Mouse (Mus musculus) hindbrain, embryonic 14.5 days (tissue): ENCODE data around the gene Ly9. TPM values are rescaled to one million over a fixed set of nuclear protein-coding genes. Genes with fewer than 3 reads are reported as not detected.

Source experiments
- ATAC-seq: fragments of 200-750 bp; cut with Nextera tagmentation; 2 replicates; pipeline ENCODE4 v1.8.0; 2017; ENCODE audit warnings: moderate number of reproducible peaks, mild to moderate bottlenecking, moderate TSS enrichment, moderate library complexity; ENCODE audit not compliant: low FRiP score
- DNase-seq: peaks from one replicate; pipeline ENCODE4 v3.0.0-alpha.2; 2015; ENCODE audit warnings: low spot score
- H3K27ac ChIP-seq: fragments of 300-500 bp; sonication (generic); 2 replicates; pipeline ENCODE4 v1.5.1; 2014; ENCODE audit warnings: mild to moderate bottlenecking, moderate library complexity
- H3K27me3 ChIP-seq: fragments of 300-500 bp; sonication (generic); 2 replicates; pipeline ENCODE4 v1.6.1; 2014; ENCODE audit warnings: mild to moderate bottlenecking, low read length, mixed read lengths; ENCODE audit not compliant: control insufficient read depth, insufficient read depth
- H3K36me3 ChIP-seq: fragments of 300-500 bp; sonication (generic); replicated peaks from 2 replicates; pipeline ENCODE4 v1.6.1; 2014; ENCODE audit not compliant: control insufficient read depth, insufficient read depth
- H3K4me1 ChIP-seq: fragments of 300-500 bp; sonication (generic); replicated peaks from 2 replicates; pipeline ENCODE4 v1.6.1; 2014; ENCODE audit warnings: antibody characterized with exemption, low read length, mixed read lengths; ENCODE audit not compliant: control insufficient read depth, insufficient read depth
- H3K4me2 ChIP-seq: fragments of 300-500 bp; sonication (generic); replicated peaks from 2 replicates; pipeline ENCODE4 v1.6.1; 2014; ENCODE audit warnings: mild to moderate bottlenecking, moderate library complexity
- H3K4me3 ChIP-seq: fragments of 300-500 bp; sonication (generic); replicated peaks from 2 replicates; pipeline ENCODE4 v1.5.1; 2014; ENCODE audit warnings: mild to moderate bottlenecking, low read length
- H3K9ac ChIP-seq: fragments of 300-500 bp; sonication (generic); 2 replicates; pipeline ENCODE4 v1.6.1; 2014
- H3K9me3 ChIP-seq: fragments of 300-500 bp; sonication (generic); 2 replicates; pipeline ENCODE4 v1.6.1; 2016; ENCODE audit warnings: low read length; ENCODE audit not compliant: control insufficient read depth
- WGBS: fragments of 180-500 bp; shearing (Covaris S2); extraction: QIAGEN DNeasy Blood & Tissue Kit; methylation state at CpG from one replicate; pipeline ENCODE4 v1.1.7; 2014; 5-methylcytosine and 5-hydroxymethylcytosine counted together
- polyA plus RNA-seq: library from polyadenylated mRNA; unstranded; fragments of >200 nt; fragmentation: Nextera tagmentation; extraction: Ambion mirVana; gene quantifications from 2 replicates; pipeline ENCODE4 v1.2.1, GENCODE M21; 2014

Ly9 gene
- polyA plus RNA-seq: 0.14 TPM in 1 of 2 replicates, not detected in the other

DNA sequence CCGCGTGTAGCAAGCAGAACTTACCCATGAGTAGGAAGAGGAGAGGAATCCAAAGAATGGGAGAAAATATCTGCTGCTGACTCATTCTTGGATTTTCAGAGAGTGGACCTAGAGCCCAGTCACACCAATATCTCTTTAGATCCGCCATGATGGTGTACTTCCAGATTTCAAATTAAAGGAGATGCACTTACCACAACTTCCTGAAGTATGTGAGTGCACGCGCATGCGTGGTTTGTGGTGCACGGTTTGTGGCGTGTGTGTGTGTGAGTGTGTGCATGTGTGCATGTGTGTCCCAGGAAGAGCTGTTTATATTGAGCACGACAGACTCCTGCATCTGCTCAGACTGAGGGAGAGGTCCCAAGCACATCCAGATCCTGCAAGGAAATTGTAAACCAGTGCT lies at the start of gene Ly9:
Gene Ly9, minus strand, starts transcription at position 235 of the 400 bp plus-strand sequence.
- Histone ChIP-seq H3K27ac (no peak within 1 kb of the TSS), H3K27me3 (no peaks in the 10 kb centered on the region), H3K36me3 (no peaks in the 10 kb centered on the region), H3K4me1 (no peaks in the 10 kb centered on the region), H3K9ac (no peak within 1 kb of the TSS), H3K4me3 (no peak within 1 kb of the TSS), H3K4me2 (no peak within 1 kb of the TSS), H3K9me3 (no peaks in the 10 kb centered on the region)
- ATAC-seq (no peak), DNase-seq (no peak)
- WGBS: 88% methylated on average over 9 of the region's 9 CpGs

DNA sequence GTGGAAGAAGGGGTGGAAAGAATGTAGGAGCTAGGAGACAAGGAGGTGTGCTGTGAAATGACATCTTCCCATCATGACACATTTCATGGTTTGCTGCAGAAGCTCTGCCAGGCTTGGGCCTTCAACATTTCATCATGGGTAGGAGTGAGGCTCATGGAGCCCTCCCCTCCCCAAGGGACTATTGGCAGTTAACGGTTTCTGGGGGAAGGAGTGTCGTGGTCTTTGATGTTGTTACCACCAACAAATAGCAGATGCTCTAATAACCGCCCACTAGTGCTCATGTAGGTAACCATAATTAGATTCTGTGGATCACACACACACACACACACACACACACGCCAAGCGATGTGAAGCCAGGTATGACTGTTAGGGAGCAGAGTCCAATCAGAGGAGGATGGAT lies 45.5 kb upstream of the Ly9 start, which contains the start of gene Slamf7:
Gene Slamf7, minus strand, starts transcription at position 302 of the 400 bp plus-strand sequence.
- H3K27ac ChIP-seq: no peak within 1 kb of the TSS
- WGBS: 91% methylated on average over 5 of the region's 5 CpGs
- H3K36me3 ChIP-seq: no peaks in the 10 kb centered on the region
- H3K4me3 ChIP-seq: no peak within 1 kb of the TSS
- no peak within 1 kb of the TSS for H3K9ac ChIP-seq
- ATAC-seq (no peak), DNase-seq (no peak)
- no peaks in the 10 kb centered on the region for H3K27me3 ChIP-seq
- no peaks in the 10 kb centered on the region for H3K9me3 ChIP-seq
- H3K4me1 ChIP-seq: no peaks in the 10 kb centered on the region
- no peak within 1 kb of the TSS for H3K4me2 ChIP-seq

GRCm38 (mm10) chr1:171648840-171649239 lies 41.6 kb upstream of the Ly9 start:
- ATAC-seq (no peak), DNase-seq (no peak)
- Histone ChIP-seq H3K27ac (no peak overlapping the region), H3K4me1 (no peaks in the 10 kb centered on the region), H3K9me3 (no peaks in the 10 kb centered on the region), H3K27me3 (no peaks in the 10 kb centered on the region), H3K9ac (no peak overlapping the region), H3K4me3 (no peak overlapping the region), H3K4me2 (no peak overlapping the region), H3K36me3 (no peaks in the 10 kb centered on the region)
- 79% methylated on average over 8 of the region's 8 CpGs for WGBS

DNA sequence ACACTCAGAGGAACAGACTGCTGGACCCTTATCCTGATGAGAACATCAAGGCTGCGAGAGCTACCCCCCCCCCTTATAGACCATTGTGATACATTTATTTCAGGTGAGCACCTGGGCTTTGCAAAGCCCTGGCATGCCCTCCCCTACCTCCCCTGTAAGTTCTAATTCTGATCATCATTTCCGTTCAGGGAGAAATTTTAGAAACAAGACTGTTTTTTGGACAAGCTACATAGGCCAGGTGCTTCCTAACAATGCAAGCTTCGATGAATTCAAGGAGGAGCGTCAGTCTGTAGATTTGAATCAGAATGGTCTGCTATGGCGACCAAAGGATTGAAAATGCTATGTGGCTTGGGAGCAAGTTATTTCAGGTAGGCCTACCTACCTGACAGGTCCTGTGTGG lies 40.5 kb upstream of the Ly9 start:
- WGBS: 90% methylated on average over 5 of the region's 5 CpGs
- Histone ChIP-seq H3K4me1 (no peaks in the 10 kb centered on the region), H3K9me3 (no peaks in the 10 kb centered on the region), H3K36me3 (no peaks in the 10 kb centered on the region), H3K4me3 (no peak overlapping the region), H3K27me3 (no peaks in the 10 kb centered on the region), H3K27ac (no peak overlapping the region), H3K4me2 (no peak overlapping the region), H3K9ac (no peak overlapping the region)
- ATAC-seq (no peak), DNase-seq (no peak)

DNA sequence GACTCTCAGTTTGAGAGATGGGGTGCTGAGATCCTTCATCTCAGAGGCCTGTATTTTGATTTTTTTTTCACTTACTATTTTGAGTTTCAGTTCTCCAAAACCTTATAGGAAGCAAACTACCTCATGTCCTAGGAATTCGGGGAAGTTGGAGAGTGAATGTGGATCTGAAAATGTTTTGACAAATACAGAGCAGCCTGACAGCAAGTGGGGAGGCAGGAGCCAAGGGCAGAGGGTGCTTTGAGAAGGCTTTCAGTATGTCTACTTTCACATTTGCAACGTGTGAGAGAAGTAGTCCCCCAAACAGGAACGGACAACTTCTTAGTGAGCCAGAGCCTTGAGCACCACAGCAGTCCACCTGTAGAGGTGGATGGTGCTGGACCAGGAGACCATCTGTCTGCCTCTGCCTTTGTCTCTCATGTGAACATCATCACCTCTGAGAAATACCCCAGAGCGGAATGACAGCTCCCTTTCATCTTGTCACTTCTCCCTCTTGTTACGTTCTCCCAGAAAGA lies 39.3 kb upstream of the Ly9 start:
- DNase-seq (no peak), ATAC-seq (no peak)
- no peak overlapping the region for H3K9ac ChIP-seq
- H3K4me2 ChIP-seq: no peak overlapping the region
- WGBS: 80% methylated on average over 5 of the region's 5 CpGs
- H3K4me3 ChIP-seq: no peak overlapping the region
- H3K36me3 ChIP-seq: no peaks in the 10 kb centered on the region
- no peaks in the 10 kb centered on the region for H3K9me3 ChIP-seq
- H3K27me3 ChIP-seq: no peaks in the 10 kb centered on the region
- H3K4me1 ChIP-seq: no peaks in the 10 kb centered on the region
- H3K27ac ChIP-seq: no peak overlapping the region

DNA sequence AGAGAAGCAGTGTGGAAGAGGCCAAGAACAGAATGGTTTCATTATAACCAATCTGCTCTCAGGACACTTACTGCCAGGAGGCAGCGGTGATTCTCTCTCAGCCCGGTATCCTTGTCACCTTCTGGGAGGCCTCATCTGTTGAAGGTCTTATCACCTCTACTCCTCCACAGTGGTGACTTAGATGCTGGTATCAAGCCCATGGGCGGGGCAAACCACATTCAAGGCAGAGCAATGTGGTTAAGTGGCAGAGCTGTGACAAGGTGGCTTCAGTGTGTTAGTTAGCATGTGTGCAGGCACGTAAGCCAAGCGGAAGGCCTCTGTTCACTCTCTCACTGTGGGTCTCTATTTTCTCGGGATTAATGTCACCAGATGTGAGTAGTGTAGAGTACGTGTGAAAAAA lies 36.4 kb upstream of the Ly9 start:
- H3K4me3 ChIP-seq: no peak overlapping the region
- no peaks in the 10 kb centered on the region for H3K4me1 ChIP-seq
- H3K9ac ChIP-seq: no peak overlapping the region
- WGBS: 86% methylated on average over 7 of the region's 7 CpGs
- H3K36me3 ChIP-seq: no peaks in the 10 kb centered on the region
- H3K9me3 ChIP-seq: no peaks in the 10 kb centered on the region
- H3K27ac ChIP-seq: no peak overlapping the region
- no peak overlapping the region for H3K4me2 ChIP-seq
- ATAC-seq: no peak
- no peak for DNase-seq
- no peaks in the 10 kb centered on the region for H3K27me3 ChIP-seq

DNA sequence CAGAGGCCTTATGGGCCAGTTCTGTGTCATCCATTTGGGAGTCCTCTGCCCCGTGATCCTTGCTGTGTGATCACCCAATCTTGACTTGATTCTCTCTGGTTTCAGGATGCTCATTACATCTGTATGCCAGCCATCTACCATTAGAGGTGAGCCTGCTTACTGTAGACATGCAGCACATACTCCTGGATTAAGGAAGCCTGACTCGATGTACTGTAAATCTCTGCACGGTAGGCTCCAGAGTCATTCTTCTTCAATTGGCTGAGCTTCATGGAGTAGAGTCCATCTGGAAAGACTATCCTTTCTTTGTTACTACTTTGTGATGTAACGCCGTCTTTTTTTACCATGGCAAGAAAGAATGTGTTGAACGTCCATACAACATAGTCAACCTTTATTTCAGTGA lies 33.6 kb upstream of the Ly9 start:
- Histone ChIP-seq H3K4me2 (no peak overlapping the region), H3K9ac (no peak overlapping the region), H3K9me3 (no peaks in the 10 kb centered on the region), H3K27me3 (no peaks in the 10 kb centered on the region), H3K4me3 (no peak overlapping the region), H3K36me3 (no peaks in the 10 kb centered on the region), H3K27ac (no peak overlapping the region), H3K4me1 (no peaks in the 10 kb centered on the region)
- DNase-seq (no peak), ATAC-seq (no peak)
- 95% methylated on average over 6 of the region's 6 CpGs for WGBS

DNA sequence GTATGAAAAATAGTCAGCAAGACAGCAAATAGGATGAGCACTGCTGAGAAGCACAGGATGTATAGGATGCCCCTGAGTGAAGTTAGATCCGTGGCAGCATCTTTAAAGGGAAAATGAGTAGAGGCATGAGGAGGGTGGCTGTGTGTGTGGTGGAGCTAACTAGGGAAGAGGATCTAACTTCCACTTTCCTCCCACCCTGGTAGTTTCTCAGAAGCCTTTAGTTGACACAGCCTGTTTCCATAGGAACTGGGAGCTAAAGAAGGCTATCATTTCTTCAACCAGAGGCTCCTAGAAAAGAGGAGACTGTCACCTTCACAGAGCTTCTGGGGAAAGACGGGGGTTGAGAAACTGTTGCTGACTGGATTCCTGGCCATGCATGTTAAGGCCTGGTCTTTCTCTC lies 31.5 kb upstream of the Ly9 start:
- DNase-seq (no peak), ATAC-seq (no peak)
- no peaks in the 10 kb centered on the region for H3K4me1 ChIP-seq
- no peaks in the 10 kb centered on the region for H3K36me3 ChIP-seq
- H3K4me2 ChIP-seq: no peak overlapping the region
- H3K4me3 ChIP-seq: no peak overlapping the region
- H3K9ac ChIP-seq: no peak overlapping the region
- H3K27me3 ChIP-seq: no peaks in the 10 kb centered on the region
- no peaks in the 10 kb centered on the region for H3K9me3 ChIP-seq
- WGBS: 67% methylated on average over 2 of the region's 2 CpGs
- H3K27ac ChIP-seq: no peak overlapping the region

- Histone ChIP-seq H3K4me1 (no peaks in the 10 kb centered on the region), H3K27me3 (no peaks in the 10 kb centered on the region), H3K36me3 (no peaks in the 10 kb centered on the region), H3K9ac (no peak overlapping the region), H3K4me3 (no peak overlapping the region), H3K9me3 (no peaks in the 10 kb centered on the region), H3K4me2 (no peak overlapping the region), H3K27ac (no peak overlapping the region)
- DNase-seq (no peak), ATAC-seq (no peak)
- 83% methylated on average over 8 of the region's 8 CpGs for WGBS
These were observed 29.9 kb upstream of the Ly9 start for GRCm38 (mm10) chr1:171637101-171637500.

DNA sequence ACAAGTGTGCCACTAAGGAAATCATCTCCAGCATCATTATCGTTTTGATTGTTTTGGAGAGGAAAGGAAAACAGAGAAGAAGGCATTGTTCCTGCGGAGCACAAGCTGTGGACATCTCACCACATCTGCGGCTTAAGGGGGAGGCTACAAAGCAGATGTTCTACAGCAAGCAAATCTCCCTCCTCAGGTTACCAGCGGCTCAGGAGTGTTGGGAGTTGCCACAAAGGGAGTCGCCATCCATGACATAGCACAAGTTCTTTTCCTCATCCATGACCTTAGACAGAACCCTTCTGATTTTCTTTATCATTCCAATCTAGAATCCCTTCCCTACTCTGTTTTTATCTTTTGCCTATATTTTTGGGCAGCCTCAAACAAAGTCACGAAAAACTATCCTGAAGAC lies 28.5 kb upstream of the Ly9 start:
- H3K27me3 ChIP-seq: no peaks in the 10 kb centered on the region
- ATAC-seq (no peak), DNase-seq (no peak)
- no peaks in the 10 kb centered on the region for H3K4me1 ChIP-seq
- no peaks in the 10 kb centered on the region for H3K9me3 ChIP-seq
- no peak overlapping the region for H3K9ac ChIP-seq
- H3K4me2 ChIP-seq: no peak overlapping the region
- 73% methylated on average over 6 of the region's 6 CpGs for whole genome bisulfite sequencing
- H3K27ac ChIP-seq: no peak overlapping the region
- no peaks in the 10 kb centered on the region for H3K36me3 ChIP-seq
- H3K4me3 ChIP-seq: no peak overlapping the region
